In the genomic region with DNA sequence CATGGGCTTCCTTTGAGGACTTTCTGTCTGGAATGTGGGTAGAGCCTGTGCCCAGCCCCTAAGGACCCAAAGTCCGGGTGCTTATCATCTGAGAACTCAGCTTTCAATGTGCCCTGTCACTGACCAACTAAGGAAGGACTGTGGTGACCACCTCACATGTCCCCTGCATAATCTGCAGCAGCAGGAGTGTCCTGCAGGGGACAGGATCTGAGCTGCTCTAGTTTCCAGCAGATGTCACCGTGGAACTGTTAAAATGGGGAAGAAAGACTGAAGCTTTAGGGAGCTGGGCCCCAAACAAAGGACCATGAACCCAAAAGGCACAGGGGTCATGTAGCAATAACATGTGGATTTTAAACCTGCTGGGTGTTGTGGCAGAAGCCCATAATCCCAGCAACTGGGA, we compare ENCODE assay signal across 24 mouse cellular contexts.
DNase-seq lines count a peak whose midpoint lies in the region; ATAC-seq and TF ChIP-seq lines count a peak whose summit lies in the region.
"Had no signal": no experiment of that assay in that cellular context is flagged by ENCODE, and none has a peak within 500 bp of the region (broad histone marks: within the 10 kb centered on the region; RNA-seq: fewer than 3 reads in every experiment).

No protein-coding gene starts in this region.

- CTCF ChIA-PET in Patski (lab: Charles Lee): interaction anchor here (1.2 to 2.8 kb wide), 2 partner anchors 13 to 177 kb away, joined by 3 to 13 read pairs; no protein-coding TSS in a partner anchor

- 46% methylated on average over 2 of the region's 2 CpGs for WGBS in forebrain, postnatal 0 days
- WGBS in forebrain, embryonic 12.5 days: 45% methylated on average over 2 of the region's 2 CpGs
- 31% methylated on average over 2 of the region's 2 CpGs for WGBS in kidney, postnatal 0 days
- 56% methylated on average over 2 of the region's 2 CpGs for WGBS in kidney, embryonic 14.5 days

- no peak for DNase-seq in forebrain, postnatal 0 days
- DNase-seq in kidney, postnatal 0 days (ENCODE audit: low spot score): no peak
- DNase-seq in NIH3T3 (ENCODE audit: low read depth): peak; percentile 47
- DNase-seq in Patski (ENCODE audit: low read depth, low spot score): no peak
- DNase-seq in Muller cell, postnatal 12 days (ENCODE audit: inconsistent ontology term): no peak
- DNase-seq: adrenal gland, postnatal 25 days; B cell, adult 2 months; cerebellum, adult 18-20 months; cerebellum, postnatal 10 days; gastrocnemius, adult 2 months; gastrocnemius, postnatal 36 days; heart, adult 2 months; kidney, adult 18-20 months; lung, postnatal 36 days; thymus, postnatal 4 days had no signal

- no peaks in the 10 kb centered on the region for H3K36me3 ChIP-seq in forebrain, postnatal 0 days (ENCODE audit: insufficient read depth)
- no peaks in the 10 kb centered on the region for H3K36me3 ChIP-seq in forebrain, embryonic 12.5 days (replicated peaks)
- H3K36me3 ChIP-seq in kidney, postnatal 0 days (ENCODE audit: insufficient read depth, low read length): no peaks in the 10 kb centered on the region
- no peaks in the 10 kb centered on the region for H3K36me3 ChIP-seq in kidney, embryonic 14.5 days (ENCODE audit: control insufficient read depth, insufficient read depth, low read length)
- H3K36me3 ChIP-seq: embryonic facial prominence, embryonic 13.5 days; heart, embryonic 12.5 days; limb, embryonic 13.5 days; neural tube, embryonic 13.5 days had no signal

- H3K4me3 ChIP-seq in forebrain, postnatal 0 days (ENCODE audit: low read depth, low read length): no peak overlapping the region
- H3K4me3 ChIP-seq in forebrain, embryonic 12.5 days (replicated peaks): no peak overlapping the region
- H3K4me3 ChIP-seq in kidney, postnatal 0 days (replicated peaks; ENCODE audit: low read depth, low read length): no peak overlapping the region
- H3K4me3 ChIP-seq in kidney, embryonic 14.5 days (ENCODE audit: low read length): no peak overlapping the region
- H3K4me3 ChIP-seq: embryonic facial prominence, embryonic 13.5 days; forebrain, embryonic 13.5 days; gastrocnemius, adult 2 months; heart, adult 2 months; heart, embryonic 12.5 days; limb, embryonic 13.5 days; megakaryocyte, embryonic 14.5 days; neural tube, embryonic 13.5 days had no signal

- TF ChIP-seq CTCF in forebrain, postnatal 0 days (IDR thresholded peaks at IDR 0.05; ENCODE audit: low read depth): peak; percentile 57
- TF ChIP-seq CTCF in kidney, postnatal 0 days (IDR thresholded peaks at IDR 0.05; ENCODE audit: low read depth): peak; percentile 39; the same call in 1 of the 2 replicates
- TF ChIP-seq CTCF in Patski (IDR thresholded peaks at IDR 0.05): peak; percentile 31

- in situ Hi-C loops in Patski (cut with MboI; ENCODE audit: low pct_unique_long_range_greater_than_20kb): loop anchor here (25.0 kb wide), 2 partner anchors 382 to 1832 kb away; no protein-coding TSS in a partner anchor

- H3K27ac ChIP-seq in forebrain, postnatal 0 days (ENCODE audit: low read depth, low read length): no peak overlapping the region
- no peak overlapping the region for H3K27ac ChIP-seq in forebrain, embryonic 12.5 days
- no peak overlapping the region for H3K27ac ChIP-seq in kidney, postnatal 0 days
- H3K27ac ChIP-seq in kidney, embryonic 14.5 days (ENCODE audit: low read depth, low read length): no peak overlapping the region
- H3K27ac ChIP-seq: embryonic facial prominence, embryonic 13.5 days; forebrain, embryonic 13.5 days; gastrocnemius, adult 2 months; heart, adult 2 months; limb, embryonic 13.5 days; neural tube, embryonic 13.5 days had no signal

- no peak overlapping the region for H3K9ac ChIP-seq in forebrain, postnatal 0 days
- no peak overlapping the region for H3K9ac ChIP-seq in forebrain, embryonic 12.5 days
- no peak overlapping the region for H3K9ac ChIP-seq in kidney, postnatal 0 days (ENCODE audit: low read depth, low read length)
- H3K9ac ChIP-seq in kidney, embryonic 14.5 days (ENCODE audit: low read depth, low read length): no peak overlapping the region
- H3K9ac ChIP-seq: embryonic facial prominence, embryonic 13.5 days; forebrain, embryonic 13.5 days; heart, embryonic 12.5 days; limb, embryonic 13.5 days; neural tube, embryonic 13.5 days had no signal

- POLR2A ChIA-PET in Patski (lab: Charles Lee): interaction anchor here (1.0 kb wide), 1 partner anchor 1899 kb away, joined by 3 read pairs; no protein-coding TSS in a partner anchor

- no peak overlapping the region for H3K4me2 ChIP-seq in forebrain, postnatal 0 days (ENCODE audit: low read depth)
- H3K4me2 ChIP-seq in forebrain, embryonic 12.5 days: no peak overlapping the region
- H3K4me2 ChIP-seq in kidney, postnatal 0 days (ENCODE audit: low read length): no peak overlapping the region
- H3K4me2 ChIP-seq in kidney, embryonic 14.5 days (replicated peaks; ENCODE audit: low read depth, low read length): no peak overlapping the region
- H3K4me2 ChIP-seq: embryonic facial prominence, embryonic 13.5 days; forebrain, embryonic 13.5 days; heart, embryonic 12.5 days; limb, embryonic 13.5 days; liver, embryonic 11.5 days; neural tube, embryonic 13.5 days had no signal

- no peaks in the 10 kb centered on the region for H3K4me1 ChIP-seq in forebrain, postnatal 0 days (ENCODE audit: insufficient read depth)
- peaks cover 6% of the 10 kb centered on the region; the same call in 1 of the 2 replicates for H3K4me1 ChIP-seq in forebrain, embryonic 12.5 days
- no peaks in the 10 kb centered on the region for H3K4me1 ChIP-seq in kidney, postnatal 0 days (replicated peaks; ENCODE audit: insufficient read depth, low read length)
- H3K4me1 ChIP-seq in kidney, embryonic 14.5 days (ENCODE audit: control insufficient read depth, insufficient read depth, low read length): no peaks in the 10 kb centered on the region
- H3K4me1 ChIP-seq: limb, embryonic 13.5 days; megakaryocyte, embryonic 14.5 days had no signal

- no peaks in the 10 kb centered on the region for H3K27me3 ChIP-seq in forebrain, postnatal 0 days (ENCODE audit: insufficient read depth, low read length)
- H3K27me3 ChIP-seq in forebrain, embryonic 12.5 days: 0 out of 2 replicates have a peak, but pooled peaks cover 4% of the 10 kb centered on the region
- H3K27me3 ChIP-seq in kidney, postnatal 0 days (ENCODE audit: insufficient read depth, low read length): no peaks in the 10 kb centered on the region
- no peaks in the 10 kb centered on the region for H3K27me3 ChIP-seq in kidney, embryonic 14.5 days (ENCODE audit: control insufficient read depth, insufficient read depth, low read length)
- H3K27me3 ChIP-seq in Patski: no peaks in the 10 kb centered on the region
- H3K27me3 ChIP-seq: embryonic facial prominence, embryonic 13.5 days; forebrain, embryonic 13.5 days; heart, embryonic 12.5 days; megakaryocyte, embryonic 14.5 days; neural tube, embryonic 13.5 days had no signal

- no peak for ATAC-seq in forebrain, postnatal 0 days
- ATAC-seq in forebrain, embryonic 12.5 days (ENCODE audit: low FRiP score): no peak
- ATAC-seq in kidney, postnatal 0 days (replicated peaks; ENCODE audit: low FRiP score, low read depth): no peak
- no peak for ATAC-seq in kidney, embryonic 14.5 days (ENCODE audit: low FRiP score, low TSS enrichment)
- ATAC-seq in Patski: no peak
- ATAC-seq: forebrain, embryonic 13.5 days had no signal

- no peaks in the 10 kb centered on the region for H3K9me3 ChIP-seq in forebrain, postnatal 0 days (ENCODE audit: low read length)
- H3K9me3 ChIP-seq in forebrain, embryonic 12.5 days: no peaks in the 10 kb centered on the region
- H3K9me3 ChIP-seq in kidney, postnatal 0 days (replicated peaks; ENCODE audit: low read length): no peaks in the 10 kb centered on the region
- no peaks in the 10 kb centered on the region for H3K9me3 ChIP-seq in kidney, embryonic 14.5 days (ENCODE audit: control insufficient read depth, low read length)
- H3K9me3 ChIP-seq: embryonic facial prominence, embryonic 13.5 days; forebrain, embryonic 13.5 days; heart, embryonic 12.5 days; limb, embryonic 13.5 days; megakaryocyte, embryonic 14.5 days; neural tube, embryonic 13.5 days had no signal
